Mouse (Mus musculus) forebrain, embryonic 14.5 days (tissue): ENCODE measurements at regions not wholly inside any gene's neighbourhood (a gene's known extent, or its start where the extent isn't known, plus 50 kb on each side); places are given as distances from the start of the nearest gene placed in this dataset.

ENCODE experiments used
- ATAC-seq: fragments of 200-750 bp; cut with Nextera tagmentation; 2 replicates; pipeline ENCODE4 v1.8.0; 2017; ENCODE audit warnings: mild to moderate bottlenecking, moderate library complexity
- DNase-seq: peaks from one replicate; pipeline ENCODE4 v3.0.0-alpha.2; 2015; ENCODE audit warnings: low spot score
- H3K27ac ChIP-seq: fragments of 300-500 bp; sonication (generic); 2 replicates; pipeline ENCODE4 v1.5.1; 2014; ENCODE audit warnings: low read depth, mild to moderate bottlenecking, control low read depth, low read length, moderate library complexity
- H3K27me3 ChIP-seq: fragments of 300-500 bp; sonication (generic); replicated peaks from 2 replicates; pipeline ENCODE4 v1.6.1; 2014; ENCODE audit warnings: low read length, control low read depth, mixed read lengths; ENCODE audit not compliant: control insufficient read depth, insufficient read depth
- H3K36me3 ChIP-seq: fragments of 300-500 bp; sonication (generic); 2 replicates; pipeline ENCODE4 v1.6.1; 2014; ENCODE audit warnings: low read length, control low read depth; ENCODE audit not compliant: control insufficient read depth, insufficient read depth
- H3K4me1 ChIP-seq: fragments of 300-500 bp; sonication (generic); 2 replicates; pipeline ENCODE4 v1.6.1; 2014; ENCODE audit warnings: antibody characterized with exemption, low read length, control low read depth; ENCODE audit not compliant: control insufficient read depth, insufficient read depth
- H3K4me2 ChIP-seq: fragments of 300-500 bp; sonication (generic); 2 replicates; pipeline ENCODE4 v1.6.1; 2014; ENCODE audit warnings: mild to moderate bottlenecking, control low read depth, low read length
- H3K4me3 ChIP-seq: fragments of 300-500 bp; sonication (generic); 2 replicates; pipeline ENCODE4 v1.5.1; 2014; ENCODE audit warnings: low read depth, low read length, control low read depth
- H3K9ac ChIP-seq: fragments of 300-500 bp; sonication (generic); 2 replicates; pipeline ENCODE4 v1.6.1; 2014; ENCODE audit warnings: mild to moderate bottlenecking, low read length, control low read depth, moderate library complexity
- H3K9me3 ChIP-seq: fragments of 300-500 bp; sonication (generic); replicated peaks from 2 replicates; pipeline ENCODE4 v1.6.1; 2016; ENCODE audit warnings: low read length, control low read depth, mixed read lengths; ENCODE audit not compliant: control insufficient read depth
- WGBS: fragments of 180-500 bp; shearing (Covaris S2); extraction: QIAGEN DNeasy Blood & Tissue Kit; methylation state at CpG from one replicate; pipeline ENCODE4 v1.1.7; 2014; 5-methylcytosine and 5-hydroxymethylcytosine counted together

GRCm38 (mm10) chr3:66695661-66696253 lies 285.4 kb upstream of the Rsrc1 start:
- no peak overlapping the region for H3K9ac ChIP-seq
- WGBS, result 26% methylated on average over 6 of the region's 6 CpGs
- no peaks in the 10 kb centered on the region for H3K27me3 ChIP-seq
- H3K4me2 ChIP-seq, result no peak overlapping the region
- H3K9me3 ChIP-seq, result no peaks in the 10 kb centered on the region
- no peak overlapping the region for H3K4me3 ChIP-seq
- H3K36me3 ChIP-seq, result no peaks in the 10 kb centered on the region
- no peak for ATAC-seq
- DNase-seq, result no peak
- H3K27ac ChIP-seq, result no peak overlapping the region
- no peaks in the 10 kb centered on the region for H3K4me1 ChIP-seq

- ATAC-seq, result no peak
Measured at GRCm38 (mm10) chr3:66698083-66698482, 283.1 kb upstream of the Rsrc1 start.

GRCm38 (mm10) chr3:66705766-66706165 lies 275.4 kb upstream of the Rsrc1 start:
- Histone ChIP-seq H3K27ac (no peak overlapping the region), H3K9me3 (no peaks in the 10 kb centered on the region), H3K4me2 (no peak overlapping the region), H3K4me3 (no peak overlapping the region), H3K9ac (no peak overlapping the region), H3K4me1 (no peaks in the 10 kb centered on the region), H3K27me3 (no peaks in the 10 kb centered on the region), H3K36me3 (no peaks in the 10 kb centered on the region)
- DNase-seq, result no peak
- no peak for ATAC-seq
- WGBS, result 90% methylated on average over 4 of the region's 4 CpGs

More at GRCm38 (mm10) chr3:66698083-66698482, 283.1 kb upstream of the Rsrc1 start:
- Histone ChIP-seq H3K9ac (no peak overlapping the region), H3K36me3 (no peaks in the 10 kb centered on the region), H3K4me3 (no peak overlapping the region), H3K4me2 (no peak overlapping the region), H3K4me1 (no peaks in the 10 kb centered on the region), H3K27me3 (no peaks in the 10 kb centered on the region), H3K9me3 (no peaks in the 10 kb centered on the region), H3K27ac (no peak overlapping the region)
- 85% methylated on average over 5 of the region's 5 CpGs for WGBS
- DNase-seq, result no peak

GRCm38 (mm10) chr3:66735468-66735867 lies 245.7 kb upstream of the Rsrc1 start:
- no peak for ATAC-seq
- H3K27me3 ChIP-seq, result peaks cover 61% of the 10 kb centered on the region

GRCm38 (mm10) chr3:66738201-66739062 lies 242.8 kb upstream of the Rsrc1 start:
- Histone ChIP-seq H3K9me3 (no peaks in the 10 kb centered on the region), H3K36me3 (no peaks in the 10 kb centered on the region), H3K4me3 (no peak overlapping the region), H3K27me3 (peaks cover 81% of the 10 kb centered on the region), H3K4me1 (no peaks in the 10 kb centered on the region), H3K27ac (no peak overlapping the region), H3K4me2 (no peak overlapping the region), H3K9ac (no peak overlapping the region)
- ATAC-seq (no peak), DNase-seq (peak; percentile 25)
- 74% methylated on average over 12 of the region's 12 CpGs for WGBS

More at GRCm38 (mm10) chr3:66735468-66735867, 245.7 kb upstream of the Rsrc1 start:
- Histone ChIP-seq H3K4me1 (no peaks in the 10 kb centered on the region), H3K9me3 (no peaks in the 10 kb centered on the region), H3K4me3 (no peak overlapping the region), H3K36me3 (no peaks in the 10 kb centered on the region), H3K27ac (no peak overlapping the region), H3K4me2 (no peak overlapping the region), H3K9ac (no peak overlapping the region)
- DNase-seq, result no peak
- 50% methylated on average over 1 of the region's 1 CpGs for whole genome bisulfite sequencing

GRCm38 (mm10) chr3:66739356-66740014 lies 241.7 kb upstream of the Rsrc1 start:
- Histone ChIP-seq H3K4me3 (no peak overlapping the region), H3K27ac (no peak overlapping the region), H3K4me1 (no peaks in the 10 kb centered on the region), H3K9ac (no peak overlapping the region), H3K9me3 (no peaks in the 10 kb centered on the region), H3K36me3 (no peaks in the 10 kb centered on the region), H3K27me3 (peaks cover 84% of the 10 kb centered on the region), H3K4me2 (no peak overlapping the region)
- 87% methylated on average over 7 of the region's 7 CpGs for WGBS
- DNase-seq (no peak), ATAC-seq (no peak)

- no peaks in the 10 kb centered on the region for H3K36me3 ChIP-seq
- H3K9ac ChIP-seq, result no peak overlapping the region
- peaks cover 7% of the 10 kb centered on the region; the same call in 1 of the 2 replicates for H3K4me1 ChIP-seq
- no peak overlapping the region for H3K4me2 ChIP-seq
- H3K4me3 ChIP-seq, result no peak overlapping the region
- DNase-seq (no peak), ATAC-seq (no peak)
- no peak overlapping the region for H3K27ac ChIP-seq
- H3K9me3 ChIP-seq, result no peaks in the 10 kb centered on the region
- 82% methylated on average over 11 of the region's 11 CpGs for WGBS
- peaks cover 76% of the 10 kb centered on the region for H3K27me3 ChIP-seq
Measured at GRCm38 (mm10) chr3:66744133-66744913, 236.9 kb upstream of the Rsrc1 start.

GRCm38 (mm10) chr3:66746373-66747072 lies 234.7 kb upstream of the Rsrc1 start:
- H3K27me3 ChIP-seq, result peaks cover 71% of the 10 kb centered on the region
- ATAC-seq, result peak; percentile 97

More at GRCm38 (mm10) chr3:66746373-66747072, 234.7 kb upstream of the Rsrc1 start:
- peak; percentile 96 for DNase-seq
- Histone ChIP-seq H3K4me2 (peak overlapping the region; percentile 42), H3K9ac (no peak overlapping the region), H3K36me3 (no peaks in the 10 kb centered on the region), H3K4me1 (peaks cover 7% of the 10 kb centered on the region; the same call in 1 of the 2 replicates), H3K9me3 (no peaks in the 10 kb centered on the region), H3K4me3 (peak overlapping the region; percentile 6; the same call in 1 of the 2 replicates), H3K27ac (no peak overlapping the region)
- WGBS, result 4% methylated on average over 19 of the region's 19 CpGs
